Mouse (Mus musculus) mammary gland, adult 2 months (tissue): ENCODE results near the gene Gm19410. TPM values are rescaled to one million over a fixed set of nuclear protein-coding genes. Genes with fewer than 3 reads are reported as not detected.

Source experiments
- polyA plus RNA-seq: library from polyadenylated mRNA; depleted of rRNA; stranded (reverse); fragments of >200 nt; gene quantifications from 2 replicates; pipeline ENCODE4 v1.2.3, GENCODE M21; 2012; ENCODE audit warnings: low replicate concordance; rRNA removed

The Gm19410 gene
- not detected in 2 replicates for polyA plus RNA-seq

GRCm38 (mm10) chr8:35765499-35766193, at the start of gene Gm19410:
Gm19410 (plus strand) TSS chr8:35765790.

